Mouse (Mus musculus) MEL (cell line): ENCODE results near the gene AI837181. TPM values are rescaled to one million over a fixed set of nuclear protein-coding genes. Genes with fewer than 3 reads are reported as not detected.

ENCODE experiments used
- DNase-seq: peaks from one replicate; pipeline ENCODE4 v3.0.0; 2011; ENCODE audit warnings: low read depth, low spot score
- H3K27ac ChIP-seq: 2 replicates; pipeline ENCODE4 v1.5.1; 2012; ENCODE audit warnings: low read depth, mild to moderate bottlenecking, control low read depth, low read length, moderate library complexity; ENCODE audit not compliant: control insufficient read depth
- H3K27me3 ChIP-seq, 2 experiments: fragments of 150-350 bp in 1 of 2; sonication (generic) in 1 of 2; 2 replicates each; pipeline ENCODE4 v1.6.1; 2012; ENCODE audit warnings: low read length in 2 of 2, mild to moderate bottlenecking in 2 of 2, improper control_type of control experiment in 1 of 2, moderate library complexity in 1 of 2; ENCODE audit not compliant: insufficient read depth in 2 of 2, control insufficient read depth in 1 of 2
- H3K36me3 ChIP-seq, 2 experiments: 2 replicates each; pipeline ENCODE4 v1.6.1; 2012 to 2014; ENCODE audit warnings: low read length in 2 of 2, improper control_type of control experiment in 1 of 2, inconsistent platforms in 1 of 2, mild to moderate bottlenecking in 1 of 2; ENCODE audit not compliant: insufficient read depth in 2 of 2, control insufficient read depth in 1 of 2
- H3K4me1 ChIP-seq, 2 experiments: fragments of 150-350 bp in 1 of 2; sonication (generic) in 1 of 2; 2 replicates each; pipeline ENCODE4 v1.6.1; 2012; ENCODE audit warnings: low read length in 2 of 2, improper control_type of control experiment in 1 of 2, mild to moderate bottlenecking in 1 of 2; ENCODE audit not compliant: insufficient read depth in 2 of 2, control insufficient read depth in 1 of 2
- H3K4me3 ChIP-seq, 2 experiments: fragments of 150-350 bp in 1 of 2; sonication (generic) in 1 of 2; 2 replicates each; pipeline ENCODE4 v1.5.1; 2012; ENCODE audit warnings: low read depth in 2 of 2, low read length in 2 of 2, mild to moderate bottlenecking in 2 of 2, moderate library complexity in 2 of 2, control low read depth in 1 of 2, improper control_type of control experiment in 1 of 2; ENCODE audit not compliant: control insufficient read depth in 1 of 2, insufficient read depth in 1 of 2
- H3K79me2 ChIP-seq: 2 replicates; pipeline ENCODE4 v1.6.1; 2012; ENCODE audit warnings: mild to moderate bottlenecking, low read length, moderate library complexity; ENCODE audit not compliant: control insufficient read depth, poor library complexity, insufficient read depth
- H3K9ac ChIP-seq: 2 replicates; pipeline ENCODE4 v1.6.1; 2012; ENCODE audit warnings: low read depth, mild to moderate bottlenecking, control low read depth, low read length, moderate library complexity; ENCODE audit not compliant: control insufficient read depth, poor library complexity, severe bottlenecking
- H3K9me3 ChIP-seq: fragments of 150-350 bp; sonication (generic); replicated peaks from 2 replicates; pipeline ENCODE4 v1.6.1; 2012; ENCODE audit warnings: mild to moderate bottlenecking, low read length, improper control_type of control experiment, moderate library complexity; ENCODE audit not compliant: insufficient read depth
- CHD1 ChIP-seq: IDR thresholded peaks from 2 replicates; pipeline ENCODE4 v1.6.1; 2012; ENCODE audit warnings: low read depth, mild to moderate bottlenecking, inconsistent platforms, low read length, improper control_type of control experiment
- CTCF ChIP-seq, 3 experiments: IDR thresholded peaks in 2 of 3; conservative IDR thresholded peaks in 1 of 3; 2 replicates each; pipeline ENCODE4 v1.5.1; 2011 to 2012; ENCODE audit warnings: low read length in 3 of 3, low read depth in 2 of 3, mild to moderate bottlenecking in 2 of 3, improper control_type of control experiment in 1 of 3, inconsistent platforms in 1 of 3, mixed read lengths in 1 of 3, moderate library complexity in 1 of 3; ENCODE audit not compliant: control insufficient read depth in 1 of 3, insufficient read depth in 1 of 3, poor library complexity in 1 of 3, severe bottlenecking in 1 of 3
- ETS1 ChIP-seq: IDR thresholded peaks from 2 replicates; pipeline ENCODE4 v1.6.1; 2012; ENCODE audit warnings: low read depth, mild to moderate bottlenecking, inconsistent platforms, low read length, improper control_type of control experiment, moderate library complexity
- HCFC1 ChIP-seq: IDR thresholded peaks from 2 replicates; pipeline ENCODE4 v1.6.1; 2012; ENCODE audit warnings: low read depth, mild to moderate bottlenecking, inconsistent platforms, low read length, improper control_type of control experiment, moderate library complexity
- JUND ChIP-seq: IDR thresholded peaks from 2 replicates; pipeline ENCODE4 v1.6.1; 2011; ENCODE audit warnings: low read depth, mild to moderate bottlenecking, improper control_type of control experiment, low read length
- KAT2A ChIP-seq: conservative IDR thresholded peaks from 2 replicates; pipeline ENCODE4 v1.6.1; 2012; ENCODE audit warnings: low read depth, low read length, improper control_type of control experiment, inconsistent platforms
- MEF2A ChIP-seq: IDR thresholded peaks from 2 replicates; pipeline ENCODE4 v1.6.1; 2014; ENCODE audit warnings: low read depth, mild to moderate bottlenecking, inconsistent platforms, low read length, improper control_type of control experiment; ENCODE audit not compliant: poor library complexity, insufficient replicate concordance, severe bottlenecking; ENCODE audit errors: extremely low read depth
- MXI1 ChIP-seq: IDR thresholded peaks from 2 replicates; pipeline ENCODE4 v1.6.1; 2011; ENCODE audit warnings: mild to moderate bottlenecking, low read depth, low read length, improper control_type of control experiment
- MYC ChIP-seq: IDR thresholded peaks from 2 replicates; pipeline ENCODE4 v1.6.1; 2011; ENCODE audit warnings: low read depth, mild to moderate bottlenecking, low read length, improper control_type of control experiment, moderate library complexity
- NRF1 ChIP-seq: IDR thresholded peaks from 2 replicates; pipeline ENCODE4 v1.6.1; 2014; ENCODE audit warnings: low read depth, mild to moderate bottlenecking, inconsistent platforms, low read length, improper control_type of control experiment, moderate library complexity; ENCODE audit not compliant: poor library complexity, insufficient read depth, severe bottlenecking
- POLR2AphosphoS2 ChIP-seq: IDR thresholded peaks from 2 replicates; pipeline ENCODE4 v1.6.1; 2011; ENCODE audit warnings: low read length, improper control_type of control experiment
- RAD21 ChIP-seq: IDR thresholded peaks from 2 replicates; pipeline ENCODE4 v1.6.1; 2011; ENCODE audit warnings: mild to moderate bottlenecking, low read depth, low read length, improper control_type of control experiment
- SIN3A ChIP-seq: IDR thresholded peaks from 2 replicates; pipeline ENCODE4 v1.6.1; 2012; ENCODE audit warnings: low read length, improper control_type of control experiment, inconsistent platforms
- SMC3 ChIP-seq: IDR thresholded peaks from 2 replicates; pipeline ENCODE4 v1.6.1; 2011; ENCODE audit warnings: low read depth, low read length, improper control_type of control experiment
- TBP ChIP-seq: IDR thresholded peaks from 2 replicates; pipeline ENCODE4 v1.8.0; 2011; ENCODE audit warnings: low read depth, low read length, improper control_type of control experiment
- TCF12 ChIP-seq: IDR thresholded peaks from 2 replicates; pipeline ENCODE4 v1.6.1; 2014; ENCODE audit warnings: low read depth, mild to moderate bottlenecking, inconsistent platforms, low read length, improper control_type of control experiment, moderate library complexity
- ZC3H11A ChIP-seq: IDR thresholded peaks from 2 replicates; pipeline ENCODE4 v1.6.1; 2012; ENCODE audit warnings: low read depth, mild to moderate bottlenecking, inconsistent platforms, low read length, improper control_type of control experiment
- ZKSCAN1 ChIP-seq: IDR thresholded peaks from 2 replicates; pipeline ENCODE4 v1.6.1; 2012; ENCODE audit warnings: low read depth, mild to moderate bottlenecking, inconsistent platforms, low read length, improper control_type of control experiment, moderate library complexity
- polyA plus RNA-seq, 2 experiments: library from polyadenylated mRNA; stranded (reverse) in 1 of 2; unstranded in 1 of 2; fragments of >175 nt in 1 of 2; fragments of >200 nt in 1 of 2; gene quantifications; 2 replicates each; pipeline versions ENCODE4 v1.2.1 to v1.2.4; 2012; ENCODE audit warnings: low replicate concordance in 2 of 2, low read depth in 1 of 2; ENCODE audit not compliant: insufficient read length in 2 of 2, insufficient read depth in 1 of 2, missing spikeins in 1 of 2
- total RNA-seq: library from RNA; depleted of rRNA; stranded (reverse); fragments of 300-350 nt; gene quantifications from 2 replicates; pipeline ENCODE4 v1.2.3, GENCODE M21; 2012

Gene AI837181
- total and polyA plus RNA-seq, 3 experiments, result 8.9 to 41.3 TPM; not detected in 1

GRCm38 (mm10) chr19:5426640-5427290, 1.8 kb downstream of the AI837181 start:
- TF ChIP-seq POLR2AphosphoS2, result no peak
- TF ChIP-seq NRF1, result no peak
- TF ChIP-seq TCF12, result no peak
- no peak for TF ChIP-seq MXI1
- peaks cover 24% of the 10 kb centered on the region for H3K79me2 ChIP-seq
- no peak for DNase-seq
- peaks cover 0 to 13% of the 10 kb centered on the region in 2 experiments; a peak in 1 of 4 replicates for H3K4me1 ChIP-seq
- H3K4me3 ChIP-seq, result no peak overlapping the region
- H3K36me3 ChIP-seq, result peaks cover 0 to 2% of the 10 kb centered on the region in 2 experiments; a peak in 2 of 4 replicates
- no peaks in the 10 kb centered on the region for H3K27me3 ChIP-seq
- no peak overlapping the region for H3K9ac ChIP-seq
- H3K9me3 ChIP-seq, result no peaks in the 10 kb centered on the region
- H3K27ac ChIP-seq, result no peak overlapping the region

GRCm38 (mm10) chr19:5428083-5428482, 3.1 kb downstream of the AI837181 start:
- H3K79me2 ChIP-seq, result peaks cover 24% of the 10 kb centered on the region
- peak; percentile 71 for DNase-seq
- peaks cover 0 to 5% of the 10 kb centered on the region in 2 experiments; a peak in 2 of 4 replicates for H3K36me3 ChIP-seq
- no peaks in the 10 kb centered on the region for H3K27me3 ChIP-seq
- H3K9ac ChIP-seq, result no peak overlapping the region
- no peak overlapping the region for H3K27ac ChIP-seq
- peaks cover 0 to 19% of the 10 kb centered on the region in 2 experiments; a peak in 2 of 4 replicates for H3K4me1 ChIP-seq
- TF ChIP-seq ETS1, result no peak
- no peak for TF ChIP-seq ZKSCAN1
- no peak for TF ChIP-seq MEF2A
- TF ChIP-seq CTCF (IDR thresholded peaks at IDR 0.05 in 2 of 3, conservative IDR thresholded peaks at IDR 0.05 in 1 of 3; ENCODE audit: control insufficient read depth in 1 of 3, insufficient read depth in 1 of 3, low read depth in 2 of 3, low read length in 3 of 3, poor library complexity in 1 of 3, severe bottlenecking in 1 of 3), result peak; percentile 33 to 74 (median 57)
- peak; percentile 42 for TF ChIP-seq ZC3H11A
- no peak for TF ChIP-seq JUND
- TF ChIP-seq MYC, result peak; percentile 45; the same call in 1 of the 2 replicates
- peak; percentile 69 for TF ChIP-seq SMC3
- no peak for TF ChIP-seq NRF1
- peak; percentile 45; the same call in 1 of the 2 replicates for TF ChIP-seq SIN3A
- peak; percentile 76 for TF ChIP-seq RAD21
- no peak for TF ChIP-seq HCFC1
- TF ChIP-seq KAT2A, result no peak
- TF ChIP-seq TBP, result 0 out of 2 replicates have a peak, but pooled peaks have one; percentile 11
- no peak for TF ChIP-seq CHD1
- no peaks in the 10 kb centered on the region for H3K9me3 ChIP-seq
- H3K4me3 ChIP-seq, result no peak overlapping the region
